Mouse (Mus musculus): ENCODE results near the gene Ranbp9. TPM values are rescaled to one million over a fixed set of nuclear protein-coding genes. Genes with fewer than 3 reads are reported as not detected.
A peak's percentile ranks its signal among the peaks of the same experiment; 100 is the strongest.

Gene Ranbp9
- polyA plus RNA-seq, 1 experiment: 2.7 TPM

DNA sequence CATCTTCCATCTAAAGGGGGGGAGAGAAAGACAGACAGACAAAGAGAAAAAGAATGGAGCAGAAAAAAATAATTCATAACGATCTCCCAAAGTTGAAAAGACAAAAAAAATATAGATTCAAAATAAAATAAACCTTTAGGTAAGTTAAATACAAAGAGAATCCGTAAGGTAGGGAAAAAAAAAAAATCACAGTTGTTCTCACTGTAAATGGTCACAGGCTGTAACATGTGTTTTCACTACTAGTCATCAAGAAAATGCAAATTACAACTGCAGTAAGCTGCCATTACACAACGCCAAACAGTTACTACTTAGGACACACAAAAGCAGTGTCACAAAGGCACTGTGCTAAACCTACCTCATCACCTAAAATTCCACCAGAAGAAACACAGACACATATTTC, 36.4 kb downstream of the Ranbp9 start:
- TF ChIP-seq GATA1 (IDR thresholded peaks at IDR 0.05; ENCODE audit: low read length) (no peak), TAL1 (IDR thresholded peaks at IDR 0.05; ENCODE audit: low read length) (no peak)
- H3K4me3 ChIP-seq (replicated peaks): no peak overlapping the region
- no peaks in the 10 kb centered on the region for H3K36me3 ChIP-seq (ENCODE audit: control insufficient read depth)
- H3K9me3 ChIP-seq (ENCODE audit: control insufficient read depth, low read length): no peaks in the 10 kb centered on the region
- no peaks in the 10 kb centered on the region for H3K27me3 ChIP-seq (ENCODE audit: control insufficient read depth)
- H3K4me1 ChIP-seq (ENCODE audit: control insufficient read depth): peaks cover 1% of the 10 kb centered on the region; the same call in 1 of the 2 replicates

DNA sequence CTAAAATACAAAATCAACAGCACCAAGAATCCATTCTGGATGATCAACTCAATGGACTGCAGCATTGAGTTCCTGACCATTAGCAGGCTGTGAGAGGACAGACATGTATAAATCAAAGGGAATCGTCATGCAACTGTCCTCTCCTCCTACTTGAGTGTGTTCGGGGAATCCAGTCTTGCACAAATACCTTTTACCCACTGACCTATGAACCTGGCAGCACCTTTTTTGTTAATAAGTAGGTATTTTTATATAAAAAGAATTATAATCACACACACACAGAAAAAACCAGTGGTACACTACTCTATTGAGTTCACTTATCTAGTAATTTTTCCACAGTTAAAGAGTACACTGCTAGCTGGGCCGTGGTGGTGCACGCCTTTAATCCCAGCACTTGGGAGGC, 37.4 kb downstream of the Ranbp9 start:
- no peaks in the 10 kb centered on the region for H3K27me3 ChIP-seq (ENCODE audit: control insufficient read depth)
- H3K4me3 ChIP-seq (replicated peaks): no peak overlapping the region
- H3K4me1 ChIP-seq (ENCODE audit: control insufficient read depth): peaks cover 1% of the 10 kb centered on the region; the same call in 1 of the 2 replicates
- TF ChIP-seq TAL1 (IDR thresholded peaks at IDR 0.05; ENCODE audit: low read length): no peak
- no peak for TF ChIP-seq GATA1 (IDR thresholded peaks at IDR 0.05; ENCODE audit: low read length)
- no peaks in the 10 kb centered on the region for H3K9me3 ChIP-seq (ENCODE audit: control insufficient read depth, low read length)
- no peaks in the 10 kb centered on the region for H3K36me3 ChIP-seq (ENCODE audit: control insufficient read depth)

DNA sequence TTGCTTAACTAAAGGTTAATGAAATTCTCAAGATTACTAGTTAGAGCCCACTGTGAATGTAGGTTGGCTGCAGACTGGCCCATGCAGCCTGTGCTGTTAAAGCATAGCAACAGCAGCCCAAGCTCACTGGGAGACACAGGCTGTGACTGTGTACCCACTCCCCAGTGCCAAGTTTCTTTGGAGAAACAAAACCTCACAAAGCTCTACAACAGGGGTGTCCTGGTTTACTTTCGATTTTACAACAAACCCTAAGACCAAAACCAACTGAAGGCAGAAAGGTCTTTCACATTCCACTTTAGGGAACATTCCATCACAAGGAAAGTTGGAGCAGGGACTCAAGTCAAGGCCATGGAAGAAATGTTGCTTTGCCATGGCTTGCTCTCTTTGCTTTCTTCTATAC, 38.5 kb downstream of the Ranbp9 start:
- no peaks in the 10 kb centered on the region for H3K36me3 ChIP-seq (ENCODE audit: control insufficient read depth)
- no peaks in the 10 kb centered on the region for H3K27me3 ChIP-seq (ENCODE audit: control insufficient read depth)
- TF ChIP-seq TAL1 (IDR thresholded peaks at IDR 0.05; ENCODE audit: low read length) (no peak), GATA1 (IDR thresholded peaks at IDR 0.05; ENCODE audit: low read length) (no peak)
- H3K9me3 ChIP-seq (ENCODE audit: control insufficient read depth, low read length): no peaks in the 10 kb centered on the region
- H3K4me3 ChIP-seq (replicated peaks): no peak overlapping the region
- H3K4me1 ChIP-seq (ENCODE audit: control insufficient read depth): peaks cover 1% of the 10 kb centered on the region; the same call in 1 of the 2 replicates

DNA sequence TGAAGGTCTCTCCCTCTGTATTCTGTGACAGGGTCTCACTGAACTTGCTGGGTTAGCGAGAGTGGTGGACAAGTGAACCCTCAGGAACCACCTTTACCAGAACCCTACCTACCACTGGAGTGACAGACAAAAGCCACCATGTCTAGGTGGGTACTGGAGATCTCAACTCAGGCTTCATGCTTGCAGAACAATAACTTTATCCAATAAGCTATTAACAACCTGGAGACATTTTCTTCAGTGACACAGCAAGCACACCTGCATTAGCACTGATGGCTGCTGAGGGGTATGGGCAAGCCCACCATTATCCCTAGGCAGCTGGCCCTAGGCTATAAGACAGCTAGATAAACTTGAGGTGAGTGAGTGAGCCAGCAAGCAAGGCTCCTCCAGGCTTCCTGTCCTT, 40.7 kb downstream of the Ranbp9 start:
- Histone ChIP-seq H3K4me1 (ENCODE audit: control insufficient read depth) (peaks cover 1% of the 10 kb centered on the region; the same call in 1 of the 2 replicates), H3K27me3 (ENCODE audit: control insufficient read depth) (no peaks in the 10 kb centered on the region), H3K36me3 (ENCODE audit: control insufficient read depth) (no peaks in the 10 kb centered on the region), H3K9me3 (ENCODE audit: control insufficient read depth, low read length) (no peaks in the 10 kb centered on the region), H3K4me3 (replicated peaks) (no peak overlapping the region)
- TF ChIP-seq TAL1 (IDR thresholded peaks at IDR 0.05; ENCODE audit: low read length): no peak
- no peak for TF ChIP-seq GATA1 (IDR thresholded peaks at IDR 0.05; ENCODE audit: low read length)

DNA sequence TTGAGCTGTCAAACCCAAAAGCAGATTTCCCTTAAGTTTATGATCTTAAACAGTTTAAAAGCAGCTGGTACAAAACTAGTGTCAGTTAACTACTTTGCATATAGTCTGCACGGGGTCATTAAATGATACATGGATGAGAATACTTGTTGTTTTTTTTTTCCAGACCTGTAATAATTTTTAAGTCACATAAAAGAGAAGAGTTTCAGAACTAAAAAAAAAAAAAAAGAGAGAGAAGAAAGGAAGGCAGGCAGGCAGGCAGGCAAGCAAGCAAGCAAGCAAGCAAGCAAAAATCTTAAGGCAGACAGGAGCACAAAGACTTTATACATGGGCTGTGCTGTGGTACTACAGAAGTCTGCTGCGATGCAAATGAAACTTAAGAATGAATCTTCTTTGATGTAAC, 47.7 kb downstream of the Ranbp9 start:
- no peak overlapping the region for H3K4me3 ChIP-seq (replicated peaks)

DNA sequence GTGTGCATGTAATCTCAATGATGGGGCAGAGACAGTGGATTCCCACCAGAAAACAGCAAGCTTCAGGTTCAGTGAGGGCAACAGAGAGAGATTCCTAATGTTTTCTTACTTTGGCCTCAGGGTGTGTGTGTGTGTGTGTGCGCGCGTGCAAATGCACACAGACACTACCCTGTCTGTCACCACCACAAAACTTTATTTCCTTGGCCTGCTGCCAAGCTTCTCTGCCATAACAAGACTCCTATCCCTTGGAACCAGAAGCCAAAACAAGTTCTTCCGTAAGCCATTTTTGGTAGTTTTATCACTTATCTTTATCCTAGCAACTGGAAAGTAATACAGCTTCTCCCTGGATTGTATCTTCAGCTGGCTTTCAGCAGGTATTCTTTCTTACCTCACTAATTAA, 52.6 kb downstream of the Ranbp9 start:
- no peaks in the 10 kb centered on the region for H3K9me3 ChIP-seq (ENCODE audit: control insufficient read depth, low read length)
- TF ChIP-seq TAL1 (IDR thresholded peaks at IDR 0.05; ENCODE audit: low read length) (no peak), GATA1 (IDR thresholded peaks at IDR 0.05; ENCODE audit: low read length) (no peak)
- no peaks in the 10 kb centered on the region for H3K27me3 ChIP-seq (ENCODE audit: control insufficient read depth)
- no peaks in the 10 kb centered on the region; the same call in 1 of the 2 replicates for H3K4me1 ChIP-seq (ENCODE audit: control insufficient read depth)
- no peak overlapping the region for H3K4me3 ChIP-seq (replicated peaks)
- H3K36me3 ChIP-seq (ENCODE audit: control insufficient read depth): peaks cover 36% of the 10 kb centered on the region

More for the DNA sequence above, 47.7 kb downstream of the Ranbp9 start:
- TF ChIP-seq TAL1 (IDR thresholded peaks at IDR 0.05; ENCODE audit: low read length) (no peak), GATA1 (IDR thresholded peaks at IDR 0.05; ENCODE audit: low read length) (no peak)
- Histone ChIP-seq H3K4me1 (ENCODE audit: control insufficient read depth) (no peaks in the 10 kb centered on the region; the same call in 1 of the 2 replicates), H3K9me3 (ENCODE audit: control insufficient read depth, low read length) (no peaks in the 10 kb centered on the region), H3K27me3 (ENCODE audit: control insufficient read depth) (no peaks in the 10 kb centered on the region), H3K36me3 (ENCODE audit: control insufficient read depth) (peaks cover 18% of the 10 kb centered on the region)

DNA sequence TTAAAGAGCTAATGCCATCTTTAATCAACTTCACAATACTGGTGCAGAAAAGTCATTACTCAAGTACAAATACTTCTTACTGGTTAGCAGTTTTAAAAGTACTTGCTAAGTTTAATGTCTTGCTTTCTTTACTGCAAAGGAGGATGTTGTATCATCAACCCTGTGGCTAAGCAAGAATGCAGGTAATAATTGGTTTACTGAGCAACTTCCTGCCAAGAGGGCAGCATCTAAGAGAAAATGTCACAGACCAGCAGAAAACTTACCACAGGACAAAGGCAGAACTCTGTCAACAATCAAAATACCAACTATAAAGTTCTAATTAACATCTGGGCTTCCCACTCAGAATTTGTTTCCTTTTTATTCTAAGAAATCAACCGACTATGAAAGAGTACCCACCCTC, 65.8 kb downstream of the Ranbp9 start:
- Histone ChIP-seq H3K36me3 (ENCODE audit: control insufficient read depth) (peaks cover 87% of the 10 kb centered on the region), H3K27me3 (ENCODE audit: control insufficient read depth) (no peaks in the 10 kb centered on the region), H3K4me1 (ENCODE audit: control insufficient read depth) (no peaks in the 10 kb centered on the region), H3K4me3 (replicated peaks) (no peak overlapping the region), H3K9me3 (ENCODE audit: control insufficient read depth, low read length) (no peaks in the 10 kb centered on the region)
- TF ChIP-seq TAL1 (IDR thresholded peaks at IDR 0.05; ENCODE audit: low read length) (no peak), GATA1 (IDR thresholded peaks at IDR 0.05; ENCODE audit: low read length) (no peak)

DNA sequence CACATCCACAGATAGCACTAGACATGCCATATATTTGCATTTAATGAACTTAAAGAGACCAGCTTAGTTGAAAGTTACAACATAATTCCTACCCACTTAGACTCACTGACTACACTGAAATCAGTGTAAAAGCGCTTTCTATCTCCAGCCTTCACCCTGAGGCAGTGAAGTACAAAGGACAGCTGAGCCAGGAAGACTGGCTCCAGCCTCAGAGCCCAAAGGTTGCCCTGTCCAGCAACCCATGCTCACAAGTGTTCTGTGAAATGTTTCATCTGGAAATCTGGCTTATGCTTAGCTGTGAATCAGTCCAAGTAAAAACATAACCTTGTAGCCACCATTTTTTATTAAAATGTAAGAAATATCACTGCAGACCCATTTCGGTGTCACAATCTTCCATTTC, 67.5 kb downstream of the Ranbp9 start:
- H3K36me3 ChIP-seq (ENCODE audit: control insufficient read depth): peaks cover 81% of the 10 kb centered on the region
- no peak for TF ChIP-seq GATA1 (IDR thresholded peaks at IDR 0.05; ENCODE audit: low read length)
- no peak for TF ChIP-seq TAL1 (IDR thresholded peaks at IDR 0.05; ENCODE audit: low read length)

DNA sequence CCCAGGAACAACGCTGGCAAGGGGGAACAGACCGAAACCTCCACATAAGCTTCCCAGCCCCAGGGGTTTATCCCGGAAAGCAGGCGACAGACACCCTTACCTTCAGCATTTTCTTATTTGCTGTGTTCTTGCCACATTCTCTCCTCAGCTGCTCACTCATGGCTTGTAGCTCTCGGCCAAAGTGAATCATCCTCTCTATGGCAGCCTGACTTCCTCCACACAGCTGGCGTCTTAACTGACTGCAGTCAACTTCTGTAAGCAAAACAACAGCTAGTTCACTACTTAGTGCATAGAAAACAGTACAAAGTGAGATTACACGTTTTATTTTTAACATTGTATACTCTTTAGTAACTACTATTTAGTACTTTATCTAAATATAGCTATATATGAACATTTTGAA, 68.8 kb downstream of the Ranbp9 start:
- H3K9me3 ChIP-seq (ENCODE audit: control insufficient read depth, low read length): no peaks in the 10 kb centered on the region
- no peak overlapping the region for H3K4me3 ChIP-seq (replicated peaks)
- H3K4me1 ChIP-seq (ENCODE audit: control insufficient read depth): no peaks in the 10 kb centered on the region
- H3K27me3 ChIP-seq (ENCODE audit: control insufficient read depth): no peaks in the 10 kb centered on the region
- TF ChIP-seq GATA1 (IDR thresholded peaks at IDR 0.05; ENCODE audit: low read length) (no peak), TAL1 (IDR thresholded peaks at IDR 0.05; ENCODE audit: low read length) (no peak)
- peaks cover 85% of the 10 kb centered on the region for H3K36me3 ChIP-seq (ENCODE audit: control insufficient read depth)

More for the DNA sequence above, 67.5 kb downstream of the Ranbp9 start:
- H3K4me1 ChIP-seq (ENCODE audit: control insufficient read depth): no peaks in the 10 kb centered on the region
- no peaks in the 10 kb centered on the region for H3K27me3 ChIP-seq (ENCODE audit: control insufficient read depth)
- no peaks in the 10 kb centered on the region for H3K9me3 ChIP-seq (ENCODE audit: control insufficient read depth, low read length)
- H3K4me3 ChIP-seq (replicated peaks): no peak overlapping the region

DNA sequence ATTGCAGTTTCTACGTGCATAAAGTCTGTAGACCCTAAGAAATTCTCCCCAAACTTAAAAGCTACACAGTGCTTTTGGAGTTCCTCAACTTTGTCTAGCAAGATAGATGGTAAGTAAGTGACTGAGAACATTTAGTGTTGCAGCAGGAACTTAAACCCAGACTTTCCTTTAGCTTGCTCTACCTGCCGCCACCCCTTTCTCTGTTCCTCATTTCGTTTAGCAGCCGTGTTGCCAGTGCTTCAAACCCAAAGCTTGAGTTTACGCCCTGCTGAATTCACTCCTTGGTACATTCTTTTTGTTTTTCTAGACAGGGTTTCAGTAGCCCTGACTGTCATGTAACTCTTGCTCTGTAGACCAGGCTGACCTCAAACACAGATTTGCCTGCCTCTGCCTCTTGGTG, 81.5 kb downstream of the Ranbp9 start:
- Histone ChIP-seq H3K4me1 (ENCODE audit: control insufficient read depth) (peaks cover 15% of the 10 kb centered on the region), H3K9me3 (ENCODE audit: control insufficient read depth, low read length) (peaks cover 4% of the 10 kb centered on the region), H3K36me3 (ENCODE audit: control insufficient read depth) (peaks cover 54% of the 10 kb centered on the region), H3K4me3 (replicated peaks) (peak overlapping the region; percentile 96), H3K27me3 (ENCODE audit: control insufficient read depth) (no peaks in the 10 kb centered on the region)
- TF ChIP-seq GATA1 (IDR thresholded peaks at IDR 0.05; ENCODE audit: low read length): no peak
- no peak for TF ChIP-seq TAL1 (IDR thresholded peaks at IDR 0.05; ENCODE audit: low read length)

Data from erythroblast, embryonic 14.5 days (primary cell).